Mouse (Mus musculus) hindbrain, embryonic 12.5 days (tissue): ENCODE data around the gene Psg17. TPM values are rescaled to one million over a fixed set of nuclear protein-coding genes. Genes with fewer than 3 reads are reported as not detected.
"Not testable (repeated sequence)": the region's sequence is repeated elsewhere in the genome, so short reads cannot be mapped to it uniquely, and the experiment has no call there.

ENCODE experiments used
- ATAC-seq: fragments of 200-750 bp; cut with Nextera tagmentation; 2 replicates; pipeline ENCODE4 v1.8.0; 2017; ENCODE audit warnings: moderate TSS enrichment; ENCODE audit not compliant: low FRiP score
- H3K27ac ChIP-seq: fragments of 300-500 bp; sonication (generic); 2 replicates; pipeline ENCODE4 v1.5.1; 2016; ENCODE audit warnings: mild to moderate bottlenecking
- H3K27me3 ChIP-seq: fragments of 300-500 bp; sonication (generic); 2 replicates; pipeline ENCODE4 v1.6.1; 2016; ENCODE audit warnings: mild to moderate bottlenecking
- H3K36me3 ChIP-seq: fragments of 300-500 bp; sonication (generic); 2 replicates; pipeline ENCODE4 v1.6.1; 2016; ENCODE audit warnings: mild to moderate bottlenecking
- H3K4me1 ChIP-seq: fragments of 300-500 bp; sonication (generic); 2 replicates; pipeline ENCODE4 v1.6.1; 2016
- H3K4me2 ChIP-seq: fragments of 300-500 bp; sonication (generic); replicated peaks from 2 replicates; pipeline ENCODE4 v1.6.1; 2016; ENCODE audit warnings: mild to moderate bottlenecking
- H3K4me3 ChIP-seq: fragments of 300-500 bp; sonication (generic); 2 replicates; pipeline ENCODE4 v1.5.1; 2016; ENCODE audit warnings: mild to moderate bottlenecking
- H3K9ac ChIP-seq: fragments of 300-500 bp; sonication (generic); 2 replicates; pipeline ENCODE4 v1.6.1; 2016; ENCODE audit warnings: mild to moderate bottlenecking, moderate library complexity
- H3K9me3 ChIP-seq: fragments of 300-500 bp; sonication (generic); replicated peaks from 2 replicates; pipeline ENCODE4 v1.6.1; 2016; ENCODE audit warnings: mild to moderate bottlenecking
- WGBS: fragments of 180-500 bp; shearing (Covaris S2); methylation state at CpG from one replicate; pipeline ENCODE4 v1.1.7; 2016; 5-methylcytosine and 5-hydroxymethylcytosine counted together
- polyA plus RNA-seq: library from polyadenylated mRNA; unstranded; fragments of >200 nt; fragmentation: Nextera tagmentation; extraction: Ambion mirVana; gene quantifications from 2 replicates; pipeline ENCODE4 v1.2.1, GENCODE M21; 2016

The Psg17 gene
- polyA plus RNA-seq, 1 experiment from 2014 or later = not detected

- H3K27me3 ChIP-seq = no peaks in the 10 kb centered on the region
- 63% methylated on average over 9 of the region's 9 CpGs for WGBS
- no peak overlapping the region for H3K27ac ChIP-seq
- no peaks in the 10 kb centered on the region for H3K36me3 ChIP-seq
- H3K4me2 ChIP-seq = no peak overlapping the region
- no peaks in the 10 kb centered on the region for H3K9me3 ChIP-seq
- H3K4me1 ChIP-seq = no peaks in the 10 kb centered on the region
- ATAC-seq = no peak
- no peak overlapping the region for H3K9ac ChIP-seq
- no peak overlapping the region for H3K4me3 ChIP-seq
These were observed 7.2 kb upstream of the Psg17 start for GRCm38 (mm10) chr7:18828592-18828991.

GRCm38 (mm10) chr7:18827792-18828546 is 6.6 kb upstream of the Psg17 start:
- H3K4me2 ChIP-seq = no peak overlapping the region
- H3K4me1 ChIP-seq = no peaks in the 10 kb centered on the region
- no peak overlapping the region for H3K27ac ChIP-seq
- H3K9ac ChIP-seq = no peak overlapping the region
- 0 out of 2 replicates have a peak, but pooled peaks have one; percentile 26 for ATAC-seq
- H3K9me3 ChIP-seq = no peaks in the 10 kb centered on the region
- no peaks in the 10 kb centered on the region for H3K36me3 ChIP-seq
- no peak overlapping the region for H3K4me3 ChIP-seq
- 65% methylated on average over 26 of the region's 26 CpGs for WGBS
- no peaks in the 10 kb centered on the region for H3K27me3 ChIP-seq

- no peaks in the 10 kb centered on the region for H3K4me1 ChIP-seq
- no peak overlapping the region for H3K4me3 ChIP-seq
- no peak for ATAC-seq
- H3K36me3 ChIP-seq = no peaks in the 10 kb centered on the region
- H3K9me3 ChIP-seq = no peaks in the 10 kb centered on the region
- 87% methylated on average over 9 of the region's 9 CpGs for WGBS
- H3K9ac ChIP-seq = no peak overlapping the region
- no peak overlapping the region for H3K4me2 ChIP-seq
- H3K27ac ChIP-seq = no peak overlapping the region
- H3K27me3 ChIP-seq = no peaks in the 10 kb centered on the region
These were observed 3.1 kb downstream of the Psg17 start for GRCm38 (mm10) chr7:18818301-18818700.

DNA sequence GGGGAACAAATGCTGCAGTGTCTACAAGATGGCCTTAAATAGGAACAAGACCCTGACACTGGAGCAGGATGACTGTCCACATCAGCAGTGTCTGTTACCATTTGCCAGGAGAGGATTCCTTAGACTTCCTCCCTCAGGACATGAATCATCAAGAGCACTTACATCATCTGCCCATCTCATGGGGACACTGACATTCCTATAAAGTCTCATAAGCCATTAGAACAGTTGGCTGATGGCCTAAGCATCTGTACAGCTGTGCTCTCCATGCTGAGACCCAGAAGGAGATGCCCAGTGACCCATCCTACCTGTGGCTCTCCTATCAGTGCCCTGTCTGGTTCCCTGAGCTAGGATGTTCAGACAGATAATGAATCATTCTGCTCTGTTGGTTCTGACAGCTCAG is 17.9 kb downstream of the Psg17 start:
- H3K4me1 ChIP-seq = no peaks in the 10 kb centered on the region
- no peaks in the 10 kb centered on the region for H3K27me3 ChIP-seq
- H3K9ac ChIP-seq = no peak overlapping the region
- no peaks in the 10 kb centered on the region for H3K9me3 ChIP-seq
- no peak for ATAC-seq
- H3K4me3 ChIP-seq = no peak overlapping the region
- H3K36me3 ChIP-seq = no peaks in the 10 kb centered on the region
- no peak overlapping the region for H3K4me2 ChIP-seq
- no peak overlapping the region for H3K27ac ChIP-seq

DNA sequence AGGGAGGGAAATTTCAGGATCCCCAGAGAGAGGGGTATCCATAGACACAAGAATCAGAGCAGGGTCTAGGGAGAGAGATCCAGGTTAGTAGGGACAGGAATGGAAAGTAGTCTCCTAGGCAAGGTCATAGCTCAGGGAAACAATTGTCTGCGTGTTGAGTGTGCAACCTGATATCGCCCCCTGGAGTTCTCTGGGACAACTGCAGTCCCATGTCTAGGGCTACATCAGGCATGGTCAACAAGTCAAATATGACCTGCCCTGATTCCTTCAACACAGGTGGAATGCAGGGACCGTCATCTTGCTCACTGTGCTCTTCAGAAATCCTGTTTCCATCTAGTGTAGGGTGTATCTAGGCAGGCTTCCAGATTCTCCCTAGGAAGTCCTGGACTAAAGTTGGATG is 22.3 kb downstream of the Psg17 start:
- no peaks in the 10 kb centered on the region for H3K4me1 ChIP-seq
- H3K4me2 ChIP-seq = no peak overlapping the region
- WGBS = 54% methylated on average over 3 of the region's 3 CpGs
- H3K27me3 ChIP-seq = no peaks in the 10 kb centered on the region
- no peak for ATAC-seq
- H3K36me3 ChIP-seq = no peaks in the 10 kb centered on the region
- no peaks in the 10 kb centered on the region for H3K9me3 ChIP-seq
- no peak overlapping the region for H3K4me3 ChIP-seq
- no peak overlapping the region for H3K27ac ChIP-seq
- no peak overlapping the region for H3K9ac ChIP-seq

- Histone ChIP-seq H3K4me2 (no peak within 1 kb of the TSS), H3K9ac (no peak within 1 kb of the TSS), H3K9me3 (no peaks in the 10 kb centered on the region), H3K4me1 (no peaks in the 10 kb centered on the region), H3K36me3 (no peaks in the 10 kb centered on the region), H3K27ac (no peak within 1 kb of the TSS), H3K4me3 (no peak within 1 kb of the TSS), H3K27me3 (no peaks in the 10 kb centered on the region)
- 75% methylated on average over 1 of the region's 1 CpGs for WGBS
- ATAC-seq = no peak
These were observed 23.0 kb downstream of the Psg17 start, which contains the start of gene Psg19 for GRCm38 (mm10) chr7:18798420-18798819. Gene Psg19, minus strand, starts transcription at chr7:18798520.

DNA sequence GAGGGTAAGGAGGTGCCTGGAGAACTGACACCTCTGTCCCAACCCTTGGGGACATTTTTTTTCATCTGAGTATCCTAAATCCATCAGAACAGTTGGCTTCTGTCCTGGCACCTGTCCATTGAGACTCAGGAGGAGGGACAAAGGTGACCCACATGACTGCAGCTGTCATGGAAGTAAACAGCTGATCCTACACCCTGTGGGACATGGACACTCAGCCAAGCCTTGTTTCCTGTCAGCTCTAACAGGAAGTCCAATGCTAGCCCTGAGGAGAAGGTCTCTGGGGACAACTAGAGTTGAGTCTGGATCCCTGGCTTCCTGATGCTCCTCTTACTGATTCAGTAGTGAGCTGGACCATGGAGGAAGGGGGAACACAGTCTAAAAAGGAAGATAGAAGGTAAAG is 30.7 kb downstream of the Psg17 start:
- not testable (repeated sequence) for H3K9ac ChIP-seq, H3K4me3 ChIP-seq, H3K27ac ChIP-seq, H3K36me3 ChIP-seq, ATAC-seq, H3K4me1 ChIP-seq, H3K9me3 ChIP-seq, H3K4me2 ChIP-seq, H3K27me3 ChIP-seq

GRCm38 (mm10) chr7:18781301-18781700 is 40.1 kb downstream of the Psg17 start:
- ATAC-seq = not testable (repeated sequence)
- WGBS = 55% methylated on average over 2 of the region's 2 CpGs

GRCm38 (mm10) chr7:18779337-18779781 is 42.0 kb downstream of the Psg17 start:
- H3K9me3 ChIP-seq = no peaks in the 10 kb centered on the region
- no peak overlapping the region for H3K4me3 ChIP-seq
- no peak overlapping the region for H3K9ac ChIP-seq
- no peaks in the 10 kb centered on the region for H3K36me3 ChIP-seq
- H3K27me3 ChIP-seq = no peaks in the 10 kb centered on the region
- no peak overlapping the region for H3K4me2 ChIP-seq
- no peak overlapping the region for H3K27ac ChIP-seq
- H3K4me1 ChIP-seq = no peaks in the 10 kb centered on the region
- no peak for ATAC-seq

More at GRCm38 (mm10) chr7:18781301-18781700, 40.1 kb downstream of the Psg17 start:
- not testable (repeated sequence) for H3K36me3 ChIP-seq, H3K9me3 ChIP-seq, H3K4me2 ChIP-seq, H3K9ac ChIP-seq, H3K27ac ChIP-seq, H3K4me1 ChIP-seq, H3K27me3 ChIP-seq, H3K4me3 ChIP-seq

Other genes with a start within 250 kb of the Psg17 start
- gene Psg23, start 205.1 kb downstream of the Psg17 start, polyA plus RNA-seq = not detected in 2 replicates
- not detected in 2 replicates for gene Psg21, start 164.9 kb downstream of the Psg17 start, polyA plus RNA-seq
- gene Psg20, start 135.4 kb downstream of the Psg17 start, polyA plus RNA-seq = not detected in 2 replicates
- gene Psg22, start 103.5 kb downstream of the Psg17 start, polyA plus RNA-seq = not detected in 2 replicates
- gene Psg19, start 23.1 kb downstream of the Psg17 start, polyA plus RNA-seq = not detected in 2 replicates
- gene Mill2, start 18.4 kb upstream of the Psg17 start, polyA plus RNA-seq = 0.27 and 0.45 TPM in 2 replicates
- gene Pglyrp1, start 49.7 kb upstream of the Psg17 start, polyA plus RNA-seq = 2.9 and 3.8 TPM in 2 replicates
- gene Ccdc61, start 88.8 kb upstream of the Psg17 start, polyA plus RNA-seq = 28.8 and 31.9 TPM in 2 replicates
- gene Nova2, start 104.3 kb upstream of the Psg17 start, polyA plus RNA-seq = 11.2 and 12.5 TPM in 2 replicates
- gene Nanos2, start 165.8 kb upstream of the Psg17 start, polyA plus RNA-seq = 0.29 and 0.37 TPM in 2 replicates
- gene Mypop, start 169.6 kb upstream of the Psg17 start, polyA plus RNA-seq = 6.8 and 6.9 TPM in 2 replicates
- 44.0 and 47.4 TPM in 2 replicates for gene Irf2bp1, start 182.4 kb upstream of the Psg17 start, polyA plus RNA-seq
- gene Foxa3, start 201.9 kb upstream of the Psg17 start, polyA plus RNA-seq = 0.10 and 0.73 TPM in 2 replicates
- 47.0 and 50.8 TPM in 2 replicates for gene Sympk, start 202.8 kb upstream of the Psg17 start, polyA plus RNA-seq
- gene Rsph6a, start 233.1 kb upstream of the Psg17 start, polyA plus RNA-seq = not detected in 2 replicates